Mouse (Mus musculus) lung, embryonic 16.5 days (tissue): ENCODE results near the gene Bcat1. TPM values are rescaled to one million over a fixed set of nuclear protein-coding genes. Genes with fewer than 3 reads are reported as not detected.

ENCODE experiments used
- ATAC-seq: fragments of 200-750 bp; cut with Nextera tagmentation; 2 replicates; pipeline ENCODE4 v1.8.0; 2017; ENCODE audit warnings: low read depth, mild to moderate bottlenecking, moderate library complexity
- H3K27ac ChIP-seq: fragments of 300-500 bp; sonication (generic); 2 replicates; pipeline ENCODE4 v1.5.1; 2014; ENCODE audit warnings: mild to moderate bottlenecking, control low read depth, low read length
- H3K27me3 ChIP-seq: fragments of 300-500 bp; sonication (generic); 2 replicates; pipeline ENCODE4 v1.6.1; 2014; ENCODE audit warnings: low read depth, low read length, mixed read lengths; ENCODE audit not compliant: control insufficient read depth, insufficient read depth
- H3K36me3 ChIP-seq: fragments of 300-500 bp; sonication (generic); 2 replicates; pipeline ENCODE4 v1.6.1; 2014; ENCODE audit warnings: low read length; ENCODE audit not compliant: control insufficient read depth, insufficient read depth
- H3K4me1 ChIP-seq: fragments of 300-500 bp; sonication (generic); replicated peaks from 2 replicates; pipeline ENCODE4 v1.6.1; 2014; ENCODE audit warnings: low read length, mixed read lengths; ENCODE audit not compliant: control insufficient read depth, insufficient read depth
- H3K4me2 ChIP-seq: fragments of 300-500 bp; sonication (generic); 2 replicates; pipeline ENCODE4 v1.6.1; 2014; ENCODE audit warnings: low read depth, low read length, control low read depth
- H3K4me3 ChIP-seq: fragments of 300-500 bp; sonication (generic); 2 replicates; pipeline ENCODE4 v1.5.1; 2014; ENCODE audit warnings: mild to moderate bottlenecking, low read length, control low read depth
- H3K9ac ChIP-seq: fragments of 300-500 bp; sonication (generic); 2 replicates; pipeline ENCODE4 v1.6.1; 2014; ENCODE audit warnings: low read length, control low read depth
- H3K9me3 ChIP-seq: fragments of 300-500 bp; sonication (generic); 2 replicates; pipeline ENCODE4 v1.6.1; 2016; ENCODE audit warnings: low read length; ENCODE audit not compliant: control insufficient read depth
- WGBS: fragments of 180-500 bp; shearing (Covaris S2); extraction: QIAGEN DNeasy Blood & Tissue Kit; methylation state at CpG from one replicate; pipeline ENCODE4 v1.1.7; 2014; 5-methylcytosine and 5-hydroxymethylcytosine counted together
- polyA plus RNA-seq: library from polyadenylated mRNA; unstranded; fragments of >200 nt; fragmentation: Nextera tagmentation; extraction: Ambion mirVana; gene quantifications from 2 replicates; pipeline ENCODE4 v1.2.1, GENCODE M21; 2015

The Bcat1 gene
- polyA plus RNA-seq, 1 experiment from 2014 or later: 3.7 TPM

DNA sequence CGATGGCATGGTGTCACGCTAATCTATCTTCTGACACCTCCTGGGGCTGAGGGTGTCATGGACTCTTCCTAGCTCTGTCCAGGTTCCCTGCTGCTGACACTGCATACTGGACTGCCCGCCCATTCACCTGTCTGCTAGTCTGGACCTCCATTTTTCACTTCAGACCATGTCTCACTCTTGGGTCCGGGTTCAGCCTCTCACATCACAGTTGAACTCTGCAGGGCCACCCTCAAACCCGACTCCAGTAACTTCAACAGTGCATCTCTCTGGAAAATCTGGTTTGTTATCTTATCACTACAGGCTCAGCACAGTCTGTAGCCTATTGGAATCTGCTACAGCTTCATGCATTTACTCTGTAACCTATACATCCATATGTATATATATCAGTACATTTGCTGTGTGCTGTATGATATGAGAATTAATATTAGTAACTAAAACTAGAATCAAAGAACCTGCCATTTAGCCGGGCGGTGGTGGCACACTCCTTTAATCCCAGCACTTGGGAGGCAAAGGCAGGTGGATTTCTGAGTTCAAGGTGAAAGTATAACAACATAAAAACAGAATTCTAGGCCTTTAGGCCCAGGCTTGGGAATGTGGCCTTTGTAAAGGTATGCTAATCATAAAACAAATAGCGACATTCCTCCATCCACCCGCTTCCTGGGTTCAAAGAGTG is 3.2 kb upstream of the Bcat1 start:
- H3K4me2 ChIP-seq: no peak overlapping the region
- no peaks in the 10 kb centered on the region for H3K9me3 ChIP-seq
- ATAC-seq: no peak
- no peak overlapping the region for H3K9ac ChIP-seq
- WGBS: 60% methylated on average over 8 of the region's 9 CpGs
- no peak overlapping the region for H3K4me3 ChIP-seq
- no peak overlapping the region for H3K27ac ChIP-seq
- H3K4me1 ChIP-seq: peaks cover 5% of the 10 kb centered on the region
- H3K27me3 ChIP-seq: peaks cover 13% of the 10 kb centered on the region
- H3K36me3 ChIP-seq: no peaks in the 10 kb centered on the region

DNA sequence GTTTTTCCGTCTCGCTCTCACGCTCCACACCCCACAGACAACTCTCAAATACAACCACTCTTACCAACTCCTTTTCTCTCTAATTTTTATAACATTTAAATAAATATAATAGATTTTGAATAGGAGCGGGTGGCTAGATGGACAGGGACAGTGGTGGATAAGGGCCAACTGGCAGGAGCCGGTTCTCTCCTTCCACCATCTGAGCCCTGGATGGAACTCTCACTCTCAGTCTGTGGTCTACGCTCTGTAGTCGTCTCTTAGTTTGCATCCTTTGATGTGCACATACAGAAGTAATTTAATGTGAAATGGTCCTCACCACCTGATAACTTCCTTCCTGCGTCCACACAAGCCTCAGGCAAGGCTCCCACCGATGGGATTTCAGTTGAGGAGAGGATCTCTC is 302 bp upstream of the Bcat1 start:
- Histone ChIP-seq H3K4me3 (peak overlapping the region; percentile 50), H3K27ac (no peak overlapping the region), H3K9me3 (no peaks in the 10 kb centered on the region), H3K4me2 (peak overlapping the region; percentile 69), H3K4me1 (peaks cover 5% of the 10 kb centered on the region), H3K9ac (no peak overlapping the region; the same call in 1 of the 2 replicates), H3K27me3 (peaks cover 16% of the 10 kb centered on the region), H3K36me3 (no peaks in the 10 kb centered on the region)
- WGBS: 17% methylated on average over 9 of the region's 9 CpGs
- ATAC-seq: no peak

DNA sequence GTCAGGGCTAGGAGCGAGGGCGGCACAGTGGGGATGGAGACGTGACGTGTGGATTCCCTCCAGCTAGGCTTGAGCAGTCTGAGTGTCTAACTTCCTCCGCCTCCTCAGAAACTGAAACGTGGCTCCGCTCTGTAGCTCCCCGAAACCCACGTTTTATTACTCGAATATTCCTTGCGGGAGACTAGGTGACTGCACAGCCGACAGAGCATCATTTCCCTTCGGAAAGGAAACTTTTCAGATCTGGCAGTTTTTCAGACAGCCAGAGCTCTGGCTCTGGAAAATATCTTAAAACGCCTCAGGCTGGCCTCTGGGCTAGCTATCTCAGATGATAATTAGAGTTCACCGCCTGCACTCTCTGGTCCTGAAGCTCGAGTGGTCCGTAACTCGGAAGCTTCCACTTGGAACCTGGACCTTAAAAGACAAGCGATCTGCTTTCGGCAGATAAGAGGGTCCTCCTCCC is 866 bp downstream of the Bcat1 start:
- H3K27me3 ChIP-seq: peaks cover 16% of the 10 kb centered on the region
- no peaks in the 10 kb centered on the region for H3K36me3 ChIP-seq
- peak overlapping the region; percentile 50 for H3K4me3 ChIP-seq
- no peak overlapping the region for H3K27ac ChIP-seq
- H3K4me1 ChIP-seq: peaks cover 5% of the 10 kb centered on the region
- under 1% methylated on average over 20 of the region's 20 CpGs for WGBS
- no peak for ATAC-seq
- no peaks in the 10 kb centered on the region for H3K9me3 ChIP-seq
- H3K4me2 ChIP-seq: peak overlapping the region; percentile 69
- H3K9ac ChIP-seq: peak overlapping the region; percentile 51; the same call in 1 of the 2 replicates

DNA sequence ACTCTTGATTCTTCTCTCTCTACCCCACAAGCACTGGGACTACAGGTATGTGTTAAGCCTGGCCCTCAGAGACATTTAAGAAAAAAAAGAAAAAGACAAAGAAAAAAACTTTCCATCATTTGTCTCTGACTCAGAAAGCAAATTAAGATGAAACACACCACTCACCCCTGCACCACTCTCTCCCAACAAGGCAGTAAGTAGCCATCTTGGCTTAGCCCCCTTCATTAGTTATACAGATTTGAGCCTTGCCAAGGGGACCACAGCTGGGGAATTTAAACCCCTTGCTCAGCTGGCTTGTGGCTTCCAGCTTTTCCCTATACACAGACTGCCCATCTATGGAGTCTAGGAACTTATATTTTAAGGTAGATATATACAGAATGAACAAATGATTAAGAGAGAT is 1.5 kb downstream of the Bcat1 start:
- Histone ChIP-seq H3K9ac (no peak overlapping the region), H3K27ac (no peak overlapping the region), H3K4me2 (no peak overlapping the region), H3K27me3 (peaks cover 16% of the 10 kb centered on the region), H3K9me3 (no peaks in the 10 kb centered on the region), H3K4me3 (no peak overlapping the region), H3K4me1 (peaks cover 5% of the 10 kb centered on the region), H3K36me3 (no peaks in the 10 kb centered on the region)
- no peak for ATAC-seq

DNA sequence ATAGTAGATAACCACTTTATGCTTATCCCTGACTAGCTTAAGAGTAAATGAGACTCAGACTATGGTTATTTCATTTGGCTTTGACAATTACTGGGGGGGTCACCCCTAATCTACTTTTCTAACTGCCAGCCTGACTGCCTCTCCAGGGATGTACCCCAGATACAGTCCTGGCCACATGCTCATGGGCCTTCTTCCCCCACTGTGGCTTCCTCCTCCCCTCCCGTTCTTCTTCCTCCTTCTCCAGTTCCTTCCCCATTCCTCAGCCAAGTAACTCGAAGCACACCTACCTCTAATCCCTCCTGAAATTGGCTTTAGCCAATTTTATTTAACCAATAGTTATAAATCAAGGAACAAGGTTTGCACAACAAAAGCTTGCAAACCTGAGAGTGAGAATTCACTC is 6.1 kb downstream of the Bcat1 start:
- no peak overlapping the region for H3K27ac ChIP-seq
- H3K9me3 ChIP-seq: no peaks in the 10 kb centered on the region
- no peak for ATAC-seq
- H3K9ac ChIP-seq: no peak overlapping the region
- no peaks in the 10 kb centered on the region for H3K4me1 ChIP-seq
- WGBS: 67% methylated on average over 2 of the region's 2 CpGs
- H3K36me3 ChIP-seq: no peaks in the 10 kb centered on the region
- no peak overlapping the region for H3K4me3 ChIP-seq
- peaks cover 3% of the 10 kb centered on the region; the same call in 1 of the 2 replicates for H3K27me3 ChIP-seq
- H3K4me2 ChIP-seq: no peak overlapping the region

DNA sequence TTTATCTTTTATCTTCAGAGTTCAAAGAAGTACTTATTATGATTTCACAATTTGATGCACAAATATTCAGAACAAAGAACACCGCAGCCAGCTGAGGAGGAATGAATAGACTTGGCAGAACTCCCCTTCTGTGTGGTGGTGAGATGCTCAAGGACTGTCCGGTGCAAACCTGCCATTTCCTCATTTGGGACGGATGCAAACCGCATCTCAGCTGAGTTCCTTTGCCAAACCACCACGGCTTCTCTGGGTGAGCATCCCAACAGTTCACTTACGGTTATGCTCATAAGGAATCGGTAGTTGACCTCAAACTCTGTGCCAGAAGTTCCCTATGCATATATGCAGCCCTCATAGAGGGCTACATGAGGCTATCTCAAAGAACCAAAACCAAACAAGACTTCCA is 6.6 kb downstream of the Bcat1 start:
- no peak for ATAC-seq
- H3K4me2 ChIP-seq: no peak overlapping the region
- H3K27ac ChIP-seq: no peak overlapping the region
- 85% methylated on average over 7 of the region's 7 CpGs for WGBS
- H3K27me3 ChIP-seq: 0 out of 2 replicates have a peak, but pooled peaks cover 2% of the 10 kb centered on the region
- H3K9ac ChIP-seq: no peak overlapping the region
- no peak overlapping the region for H3K4me3 ChIP-seq
- H3K36me3 ChIP-seq: no peaks in the 10 kb centered on the region
- no peaks in the 10 kb centered on the region for H3K4me1 ChIP-seq
- no peaks in the 10 kb centered on the region for H3K9me3 ChIP-seq

DNA sequence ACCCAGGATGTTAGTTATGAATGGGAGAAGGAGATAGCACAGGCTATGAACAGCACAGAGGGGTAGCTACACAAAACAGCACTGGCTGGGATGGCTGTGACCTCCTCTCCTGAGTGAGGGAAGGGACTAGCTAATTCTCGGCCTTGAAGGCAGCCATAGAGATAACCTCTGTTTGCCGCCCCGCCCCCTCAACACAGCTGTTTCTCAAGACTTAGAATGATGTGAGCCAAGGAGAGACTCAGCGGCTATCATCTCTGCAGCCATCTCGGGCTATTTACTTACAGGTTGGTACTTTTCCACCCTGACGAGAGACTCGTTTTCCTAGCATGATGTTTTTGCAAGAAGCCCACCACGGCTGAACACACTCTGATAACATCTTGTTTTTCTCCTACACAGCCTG is 8.3 kb downstream of the Bcat1 start:
- no peaks in the 10 kb centered on the region for H3K36me3 ChIP-seq
- no peak overlapping the region for H3K4me3 ChIP-seq
- no peaks in the 10 kb centered on the region for H3K9me3 ChIP-seq
- no peaks in the 10 kb centered on the region for H3K27me3 ChIP-seq
- H3K4me2 ChIP-seq: no peak overlapping the region
- 63% methylated on average over 8 of the region's 8 CpGs for WGBS
- no peaks in the 10 kb centered on the region for H3K4me1 ChIP-seq
- ATAC-seq: no peak
- H3K9ac ChIP-seq: no peak overlapping the region
- H3K27ac ChIP-seq: no peak overlapping the region

DNA sequence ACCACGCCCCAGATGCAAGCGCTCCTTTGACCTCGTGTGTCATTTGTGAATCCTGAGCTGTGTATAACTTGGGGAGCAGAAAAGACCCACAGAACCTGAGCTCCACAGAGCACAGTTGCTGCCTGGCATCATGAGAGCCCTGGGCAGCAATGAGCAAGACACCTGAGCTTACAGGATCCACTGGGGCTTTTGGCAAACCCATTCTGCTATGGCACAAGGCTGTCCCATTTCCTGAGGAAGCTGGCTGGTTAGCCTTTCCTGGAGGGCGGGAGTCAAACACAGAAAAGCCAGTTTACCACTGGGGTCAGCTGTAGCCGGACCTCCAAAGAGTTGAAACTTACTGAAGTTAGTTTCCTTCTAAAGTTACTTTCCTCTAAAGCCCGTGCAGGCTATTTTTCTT is 9.6 kb downstream of the Bcat1 start:
- Histone ChIP-seq H3K4me1 (no peaks in the 10 kb centered on the region), H3K4me2 (no peak overlapping the region), H3K9me3 (no peaks in the 10 kb centered on the region), H3K36me3 (no peaks in the 10 kb centered on the region), H3K9ac (no peak overlapping the region), H3K4me3 (no peak overlapping the region), H3K27ac (no peak overlapping the region), H3K27me3 (no peaks in the 10 kb centered on the region)
- WGBS: 80% methylated on average over 6 of the region's 6 CpGs
- ATAC-seq: no peak

DNA sequence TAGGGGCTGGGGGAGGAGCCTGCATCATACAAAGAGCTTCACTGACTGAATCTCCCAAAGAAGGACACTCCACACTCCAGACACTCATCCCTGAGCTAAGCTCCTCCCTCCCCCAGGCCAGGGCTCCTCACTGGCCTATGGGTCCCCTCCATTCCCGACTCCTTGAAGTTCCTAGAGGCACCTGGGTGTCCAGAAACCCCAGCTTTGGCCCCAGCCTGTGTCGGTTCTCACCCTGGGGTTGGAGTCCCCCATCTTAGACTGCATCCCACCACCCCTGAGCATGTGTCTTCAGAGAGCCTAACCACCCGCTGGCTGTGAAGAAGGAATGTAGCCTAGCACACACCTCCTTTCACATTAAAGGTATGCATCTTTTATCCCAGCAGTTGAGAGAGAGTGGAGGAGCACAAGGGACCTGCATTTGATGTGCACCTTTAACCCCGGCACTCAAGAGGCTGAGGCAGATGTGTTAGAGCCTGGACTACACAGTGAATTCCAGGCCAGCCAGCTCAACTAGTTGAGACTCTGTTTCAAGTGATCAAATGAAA is 10.6 kb downstream of the Bcat1 start:
- no peaks in the 10 kb centered on the region for H3K9me3 ChIP-seq
- H3K4me2 ChIP-seq: no peak overlapping the region
- H3K4me1 ChIP-seq: no peaks in the 10 kb centered on the region
- H3K27me3 ChIP-seq: no peaks in the 10 kb centered on the region
- H3K4me3 ChIP-seq: no peak overlapping the region
- H3K9ac ChIP-seq: no peak overlapping the region
- WGBS: 71% methylated on average over 4 of the region's 4 CpGs
- H3K27ac ChIP-seq: no peak overlapping the region
- no peak for ATAC-seq
- no peaks in the 10 kb centered on the region for H3K36me3 ChIP-seq
